Mouse (Mus musculus): ENCODE data around the gene Cutal. TPM values are rescaled to one million over a fixed set of nuclear protein-coding genes. Genes with fewer than 3 reads are reported as not detected.
"Not testable (repeated sequence)": the region's sequence is repeated elsewhere in the genome, so short reads cannot be mapped to it uniquely, and the experiment has no call there.

The Cutal gene
- polyA plus RNA-seq, 1 experiment from 2014 or later: 0.08 TPM

DNA sequence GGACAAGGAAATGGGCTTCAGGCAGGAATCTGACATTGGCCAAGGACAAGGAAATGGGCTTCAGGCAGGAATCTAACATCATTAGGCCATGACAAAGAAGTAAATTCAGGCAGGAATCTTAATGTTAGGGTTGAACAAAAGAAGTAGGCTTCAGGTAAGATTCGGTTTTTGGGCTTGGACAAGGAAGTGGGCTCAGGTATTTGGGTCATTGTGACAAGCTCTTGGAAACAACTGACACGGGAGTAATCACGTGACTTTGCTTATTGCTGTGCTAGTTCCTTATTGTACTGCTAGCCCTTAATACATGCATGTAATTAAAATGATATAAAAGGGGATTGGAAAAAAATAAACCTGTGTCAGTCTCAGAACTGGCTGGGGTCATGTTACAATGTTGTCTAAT is 38.5 kb upstream of the Cutal start:
- Histone ChIP-seq H3K36me3 (ENCODE audit: control insufficient read depth, insufficient read depth, low read length) (no peaks in the 10 kb centered on the region), H3K27me3 (replicated peaks; ENCODE audit: control insufficient read depth, insufficient read depth, low read length) (no peaks in the 10 kb centered on the region), H3K4me2 (ENCODE audit: low read length) (no peak overlapping the region), H3K27ac (ENCODE audit: low read depth, low read length) (no peak overlapping the region), H3K4me1 (ENCODE audit: control insufficient read depth, insufficient read depth, low read length) (no peaks in the 10 kb centered on the region), H3K9me3 (replicated peaks; ENCODE audit: control insufficient read depth, low read length) (no peaks in the 10 kb centered on the region), H3K4me3 (ENCODE audit: low read depth, low read length) (no peak overlapping the region), H3K9ac (ENCODE audit: low read length) (no peak overlapping the region)
- DNase-seq (ENCODE audit: low spot score) (no peak), ATAC-seq (no peak)
- 77% methylated on average over 3 of the region's 3 CpGs for WGBS

- 83% methylated on average over 5 of the region's 5 CpGs for WGBS
- not testable (repeated sequence) for H3K4me3 ChIP-seq (ENCODE audit: low read depth, low read length); ATAC-seq; H3K27ac ChIP-seq (ENCODE audit: low read depth, low read length); H3K4me2 ChIP-seq (ENCODE audit: low read length); H3K9ac ChIP-seq (ENCODE audit: low read length); H3K27me3 ChIP-seq (replicated peaks; ENCODE audit: control insufficient read depth, insufficient read depth, low read length); H3K36me3 ChIP-seq (ENCODE audit: control insufficient read depth, insufficient read depth, low read length); H3K9me3 ChIP-seq (replicated peaks; ENCODE audit: control insufficient read depth, low read length); DNase-seq (ENCODE audit: low spot score); H3K4me1 ChIP-seq (ENCODE audit: control insufficient read depth, insufficient read depth, low read length)
Measured at GRCm38 (mm10) chr2:34840143-34840542, 34.1 kb upstream of the Cutal start.

DNA sequence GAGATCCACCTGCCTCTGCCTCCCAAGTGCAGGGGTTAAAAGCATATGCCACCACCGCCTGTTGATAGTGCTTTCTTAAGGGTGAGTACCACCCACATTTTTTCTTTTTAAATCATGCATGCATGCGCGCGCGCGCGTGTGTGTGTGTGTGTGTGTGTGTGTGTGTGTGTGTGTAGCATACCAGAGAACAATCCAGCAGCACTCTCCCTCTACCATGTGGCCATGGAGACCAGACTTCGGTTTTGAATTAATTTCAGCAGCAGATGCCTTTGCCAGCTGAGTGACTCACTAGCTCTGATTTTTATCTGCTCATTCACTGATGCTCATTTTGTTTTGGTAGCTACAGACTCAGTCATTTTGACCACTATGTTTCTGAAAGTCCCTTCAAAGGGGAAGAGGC is 32.5 kb upstream of the Cutal start:
- 93% methylated on average over 8 of the region's 8 CpGs for WGBS

GRCm38 (mm10) chr2:34843211-34843939 is 30.8 kb upstream of the Cutal start:
- no peak overlapping the region for H3K4me3 ChIP-seq (ENCODE audit: low read depth, low read length)
- DNase-seq (ENCODE audit: low spot score) (no peak), ATAC-seq (no peak)
- no peak overlapping the region for H3K9ac ChIP-seq (ENCODE audit: low read length)
- H3K9me3 ChIP-seq (replicated peaks; ENCODE audit: control insufficient read depth, low read length): no peaks in the 10 kb centered on the region
- H3K27me3 ChIP-seq (replicated peaks; ENCODE audit: control insufficient read depth, insufficient read depth, low read length): no peaks in the 10 kb centered on the region
- H3K4me1 ChIP-seq (ENCODE audit: control insufficient read depth, insufficient read depth, low read length): no peaks in the 10 kb centered on the region
- H3K27ac ChIP-seq (ENCODE audit: low read depth, low read length): no peak overlapping the region
- no peaks in the 10 kb centered on the region for H3K36me3 ChIP-seq (ENCODE audit: control insufficient read depth, insufficient read depth, low read length)
- no peak overlapping the region for H3K4me2 ChIP-seq (ENCODE audit: low read length)
- 86% methylated on average over 11 of the region's 11 CpGs for WGBS

More for the DNA sequence above, 32.5 kb upstream of the Cutal start:
- Histone ChIP-seq H3K36me3 (ENCODE audit: control insufficient read depth, insufficient read depth, low read length) (no peaks in the 10 kb centered on the region), H3K27ac (ENCODE audit: low read depth, low read length) (no peak overlapping the region), H3K27me3 (replicated peaks; ENCODE audit: control insufficient read depth, insufficient read depth, low read length) (no peaks in the 10 kb centered on the region), H3K9ac (ENCODE audit: low read length) (no peak overlapping the region), H3K9me3 (replicated peaks; ENCODE audit: control insufficient read depth, low read length) (no peaks in the 10 kb centered on the region), H3K4me1 (ENCODE audit: control insufficient read depth, insufficient read depth, low read length) (no peaks in the 10 kb centered on the region), H3K4me2 (ENCODE audit: low read length) (no peak overlapping the region), H3K4me3 (ENCODE audit: low read depth, low read length) (no peak overlapping the region)
- no peak for ATAC-seq
- peak; percentile 3 for DNase-seq (ENCODE audit: low spot score)

DNA sequence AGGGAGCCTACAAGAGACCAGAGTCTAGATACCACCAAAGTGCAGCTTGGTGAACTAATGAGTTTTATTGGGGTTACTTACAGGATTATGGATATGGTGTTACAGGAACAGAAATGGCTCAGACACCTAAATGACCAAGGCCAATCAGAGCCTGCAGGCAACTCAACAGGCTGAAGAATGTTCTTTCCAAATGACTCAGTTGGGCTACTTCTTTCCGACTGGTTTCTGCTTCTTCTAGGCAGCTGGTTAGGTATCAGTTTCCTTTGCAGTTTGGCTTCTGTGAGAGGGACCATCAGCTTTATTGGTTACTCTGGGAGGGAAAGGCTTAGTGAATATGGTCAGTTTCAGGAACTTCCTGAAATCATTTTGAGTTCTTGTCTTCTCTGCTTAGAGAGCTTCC is 26.5 kb upstream of the Cutal start:
- Histone ChIP-seq H3K4me1 (ENCODE audit: control insufficient read depth, insufficient read depth, low read length) (no peaks in the 10 kb centered on the region), H3K4me2 (ENCODE audit: low read length) (no peak overlapping the region), H3K4me3 (ENCODE audit: low read depth, low read length) (no peak overlapping the region), H3K27ac (ENCODE audit: low read depth, low read length) (no peak overlapping the region), H3K9ac (ENCODE audit: low read length) (no peak overlapping the region), H3K9me3 (replicated peaks; ENCODE audit: control insufficient read depth, low read length) (no peaks in the 10 kb centered on the region), H3K27me3 (replicated peaks; ENCODE audit: control insufficient read depth, insufficient read depth, low read length) (no peaks in the 10 kb centered on the region), H3K36me3 (ENCODE audit: control insufficient read depth, insufficient read depth, low read length) (peaks cover 27% of the 10 kb centered on the region)
- WGBS: 90% methylated on average over 1 of the region's 1 CpGs
- ATAC-seq: no peak
- DNase-seq (ENCODE audit: low spot score): no peak

- ATAC-seq: no peak
- 91% methylated on average over 4 of the region's 4 CpGs for WGBS
Measured at GRCm38 (mm10) chr2:34855265-34855664, 18.9 kb upstream of the Cutal start.

DNA sequence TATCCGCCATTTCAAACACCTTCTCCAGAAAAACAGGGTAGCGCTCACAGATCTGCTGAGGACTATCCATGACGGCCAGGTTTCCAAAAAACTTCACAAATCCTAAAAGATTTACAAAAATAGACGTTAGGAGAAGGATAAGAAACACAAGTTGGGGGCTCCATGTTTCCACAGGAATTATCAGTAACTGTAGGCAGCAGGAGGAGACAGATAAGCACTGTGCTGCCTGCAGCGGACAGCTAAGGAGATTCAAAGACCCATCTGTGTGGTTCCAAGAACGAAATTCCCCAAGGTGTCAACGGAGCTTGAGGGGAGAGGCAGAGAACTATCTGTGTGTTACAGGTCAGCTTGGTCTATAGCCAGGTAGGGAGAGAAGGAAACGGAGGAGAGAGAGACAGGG is 16.5 kb upstream of the Cutal start:
- Histone ChIP-seq H3K27ac (ENCODE audit: low read depth, low read length) (no peak overlapping the region), H3K9ac (ENCODE audit: low read length) (no peak overlapping the region), H3K36me3 (ENCODE audit: control insufficient read depth, insufficient read depth, low read length) (peaks cover 82% of the 10 kb centered on the region), H3K27me3 (replicated peaks; ENCODE audit: control insufficient read depth, insufficient read depth, low read length) (no peaks in the 10 kb centered on the region), H3K4me1 (ENCODE audit: control insufficient read depth, insufficient read depth, low read length) (no peaks in the 10 kb centered on the region), H3K4me3 (ENCODE audit: low read depth, low read length) (no peak overlapping the region), H3K9me3 (replicated peaks; ENCODE audit: control insufficient read depth, low read length) (no peaks in the 10 kb centered on the region), H3K4me2 (ENCODE audit: low read length) (no peak overlapping the region)
- ATAC-seq: no peak
- no peak for DNase-seq (ENCODE audit: low spot score)
- 94% methylated on average over 8 of the region's 8 CpGs for WGBS

More at GRCm38 (mm10) chr2:34855265-34855664, 18.9 kb upstream of the Cutal start:
- Histone ChIP-seq H3K27ac (ENCODE audit: low read depth, low read length) (no peak overlapping the region), H3K9me3 (replicated peaks; ENCODE audit: control insufficient read depth, low read length) (no peaks in the 10 kb centered on the region), H3K27me3 (replicated peaks; ENCODE audit: control insufficient read depth, insufficient read depth, low read length) (no peaks in the 10 kb centered on the region), H3K36me3 (ENCODE audit: control insufficient read depth, insufficient read depth, low read length) (peaks cover 93% of the 10 kb centered on the region), H3K4me2 (ENCODE audit: low read length) (no peak overlapping the region), H3K4me3 (ENCODE audit: low read depth, low read length) (no peak overlapping the region), H3K9ac (ENCODE audit: low read length) (no peak overlapping the region), H3K4me1 (ENCODE audit: control insufficient read depth, insufficient read depth, low read length) (no peaks in the 10 kb centered on the region)
- DNase-seq (ENCODE audit: low spot score): no peak

DNA sequence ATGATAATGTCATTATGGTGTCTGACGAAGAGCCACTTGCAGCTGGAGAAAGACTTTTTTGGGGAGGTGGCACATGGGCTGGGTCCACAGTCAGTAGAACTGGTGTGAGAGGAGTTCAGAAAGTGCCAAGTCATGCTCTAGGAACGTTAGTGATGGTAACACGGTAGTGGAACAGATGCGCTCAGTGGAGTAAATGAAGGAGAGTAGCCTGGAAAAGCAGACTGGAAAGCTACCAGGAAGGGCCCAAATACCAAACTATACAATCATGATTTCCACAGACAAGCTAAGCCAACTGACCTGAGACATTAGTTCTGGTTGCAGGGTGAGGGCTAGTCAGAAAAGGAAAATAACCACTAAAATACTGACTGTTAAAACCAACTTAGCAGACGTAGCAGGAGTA is 4.5 kb upstream of the Cutal start:
- no peak overlapping the region for H3K27ac ChIP-seq (ENCODE audit: low read depth, low read length)
- ATAC-seq: no peak
- H3K4me2 ChIP-seq (ENCODE audit: low read length): peak overlapping the region; percentile 71
- H3K4me1 ChIP-seq (ENCODE audit: control insufficient read depth, insufficient read depth, low read length): peaks cover 11% of the 10 kb centered on the region
- WGBS: 35% methylated on average over 5 of the region's 5 CpGs
- DNase-seq (ENCODE audit: low spot score): no peak
- H3K27me3 ChIP-seq (replicated peaks; ENCODE audit: control insufficient read depth, insufficient read depth, low read length): peaks cover 9% of the 10 kb centered on the region; the same call in 1 of the 2 replicates
- H3K36me3 ChIP-seq (ENCODE audit: control insufficient read depth, insufficient read depth, low read length): peaks cover 13% of the 10 kb centered on the region
- H3K9me3 ChIP-seq (replicated peaks; ENCODE audit: control insufficient read depth, low read length): no peaks in the 10 kb centered on the region
- peak overlapping the region; percentile 86 for H3K4me3 ChIP-seq (ENCODE audit: low read depth, low read length)
- peak overlapping the region; percentile 95 for H3K9ac ChIP-seq (ENCODE audit: low read length)
